Mouse (Mus musculus): Measurements from ENCODE around the gene Fbxw9. TPM values are rescaled to one million over a fixed set of nuclear protein-coding genes. Genes with fewer than 3 reads are reported as not detected.

Gene Fbxw9
- total RNA-seq, 2 experiments from 2014 or later, result 79.0 to 80.0 TPM

DNA sequence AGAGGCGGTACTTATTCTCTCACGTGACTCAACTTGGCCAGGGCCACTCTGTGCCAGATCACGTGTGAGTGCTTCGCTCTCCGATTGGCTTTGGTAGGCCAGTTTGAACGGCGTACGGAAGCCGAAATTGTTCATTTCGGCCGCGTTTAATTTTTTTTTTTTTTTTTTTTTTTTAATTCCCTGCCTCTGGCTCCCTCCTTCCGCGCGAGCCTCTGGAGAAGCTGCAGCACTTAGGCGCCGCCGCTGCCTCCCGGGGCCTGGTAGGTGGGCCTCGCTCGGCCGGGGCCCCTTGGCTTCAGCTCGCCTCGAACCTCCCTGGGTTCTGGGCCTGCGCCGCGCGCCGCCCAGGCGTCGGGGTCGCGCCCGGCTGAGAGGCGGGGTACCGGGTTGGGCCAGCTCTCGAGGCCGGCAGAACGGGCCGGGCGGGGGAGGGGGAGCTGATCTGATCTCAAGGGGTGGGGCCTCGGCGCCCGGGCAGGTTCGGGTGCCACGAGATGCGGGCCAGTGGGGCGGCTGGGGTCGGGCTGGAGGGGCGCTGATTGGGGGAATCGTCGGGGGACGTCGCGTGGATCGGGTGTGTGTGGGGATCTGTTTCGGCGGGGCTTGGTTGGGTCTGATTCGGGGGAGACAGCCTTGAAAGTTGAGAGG lies 23.0 kb upstream of the Fbxw9 start, which contains the start of gene Tnpo2:
Gene Tnpo2, plus strand, starts transcription at position 198 of the 648 bp plus-strand sequence.
- peak; percentile 92 for DNase-seq
- intact Hi-C loops (cut with DNase I), result no loop called here

DNA sequence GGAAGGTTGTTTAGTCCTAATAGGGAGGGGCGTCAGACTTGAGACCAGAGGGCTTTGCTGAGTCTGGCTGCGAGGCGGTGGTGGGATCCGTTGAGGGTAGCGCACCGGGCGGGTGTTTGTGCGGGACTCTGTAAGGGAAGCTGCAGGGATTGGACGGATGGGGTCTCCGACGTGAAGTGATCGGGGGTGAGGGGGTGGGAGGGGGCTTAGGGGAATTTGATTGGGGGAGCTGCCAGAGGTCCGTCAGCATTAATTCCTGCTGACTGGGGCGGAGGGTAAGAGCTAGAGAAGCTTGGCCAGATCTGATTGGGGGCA lies 22.5 kb upstream of the Fbxw9 start:
- DNase-seq, result peak; percentile 61
- intact Hi-C loops (cut with DNase I), result no loop called here

DNA sequence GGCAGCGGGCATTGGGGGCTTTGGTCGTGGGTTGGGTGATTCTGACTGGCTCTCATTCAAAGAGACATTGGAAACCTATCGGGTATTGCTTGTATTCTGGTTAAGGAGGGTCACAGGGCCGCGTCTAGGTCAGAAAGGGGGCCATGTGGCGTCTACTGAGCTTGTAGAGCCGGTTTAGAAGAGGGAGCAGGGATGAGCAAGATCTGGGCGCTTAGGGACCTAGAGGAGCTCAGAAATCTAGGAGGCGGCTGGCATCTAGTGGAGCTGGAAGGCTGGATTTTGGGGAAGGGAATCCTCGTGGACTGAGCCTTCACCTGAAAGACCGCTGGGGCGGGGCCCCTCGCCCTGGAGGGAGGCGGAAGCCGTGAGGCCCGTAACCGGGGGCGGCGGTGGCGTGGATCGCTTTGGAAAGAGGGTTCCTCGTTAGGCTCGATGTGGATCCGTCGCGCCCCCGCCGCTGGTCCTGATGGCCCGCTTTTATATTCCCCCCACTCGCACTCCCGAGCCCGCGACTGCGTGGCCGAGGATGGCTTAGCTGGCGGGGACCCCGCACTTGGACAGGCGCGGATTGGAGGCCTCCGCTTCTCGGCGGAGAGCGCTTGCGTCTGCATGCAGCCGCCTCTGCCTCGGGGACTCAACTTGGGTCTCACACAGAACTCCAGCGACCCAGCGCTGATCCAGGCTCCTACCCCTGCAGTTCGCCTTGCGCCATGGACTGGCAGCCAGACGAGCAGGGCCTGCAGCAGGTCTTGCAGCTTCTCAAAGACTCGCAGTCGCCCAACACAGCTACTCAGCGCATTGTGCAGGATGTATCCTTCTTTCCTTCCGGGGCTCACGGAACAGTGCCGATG lies 21.9 kb upstream of the Fbxw9 start:
- peak; percentile 37 for DNase-seq
- intact Hi-C loops (cut with DNase I), result no loop called here

DNA sequence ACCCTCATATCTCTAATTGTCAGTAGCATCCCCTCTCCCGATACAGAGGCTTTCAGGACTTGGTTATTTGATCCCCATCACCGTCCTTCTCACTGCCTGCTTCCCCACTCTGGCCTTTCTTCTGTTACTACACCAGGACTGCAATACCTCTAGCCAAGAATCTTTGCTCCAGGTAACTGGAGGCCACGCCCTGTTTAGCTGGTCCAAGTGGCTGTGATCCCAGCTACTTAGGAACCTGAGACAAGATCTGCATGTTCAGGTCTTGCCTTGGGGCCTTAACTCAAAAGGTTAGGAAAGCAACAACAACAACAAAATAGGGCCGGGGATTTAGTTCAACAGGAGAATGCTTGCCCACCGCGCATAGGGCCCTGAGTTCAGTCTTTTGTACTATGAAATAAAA lies 16.2 kb upstream of the Fbxw9 start:
- intact Hi-C loops (cut with DNase I), result no loop called here
- DNase-seq, result no peak

DNA sequence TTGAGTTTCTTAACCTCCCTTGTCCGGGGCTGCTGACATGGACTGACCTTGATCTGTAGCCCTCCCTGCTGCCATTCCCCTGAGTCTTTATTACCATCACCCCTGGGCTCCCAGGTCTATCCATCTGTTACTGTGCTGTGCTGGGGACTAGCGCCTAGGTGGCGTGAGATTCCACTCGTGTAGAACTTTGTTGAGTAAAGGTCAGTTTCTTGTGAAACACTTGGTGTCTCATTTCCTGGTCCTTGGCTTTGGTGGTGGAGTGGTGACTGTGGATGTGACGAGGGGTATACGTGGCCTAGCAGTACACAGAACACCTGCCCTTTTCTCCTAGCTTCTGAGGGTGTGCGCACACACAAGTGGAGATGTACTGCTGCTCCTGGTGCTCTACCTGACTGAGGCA lies 2.5 kb upstream of the Fbxw9 start:
- DNase-seq, result no peak
- intact Hi-C loops (cut with DNase I), result no loop called here

DNA sequence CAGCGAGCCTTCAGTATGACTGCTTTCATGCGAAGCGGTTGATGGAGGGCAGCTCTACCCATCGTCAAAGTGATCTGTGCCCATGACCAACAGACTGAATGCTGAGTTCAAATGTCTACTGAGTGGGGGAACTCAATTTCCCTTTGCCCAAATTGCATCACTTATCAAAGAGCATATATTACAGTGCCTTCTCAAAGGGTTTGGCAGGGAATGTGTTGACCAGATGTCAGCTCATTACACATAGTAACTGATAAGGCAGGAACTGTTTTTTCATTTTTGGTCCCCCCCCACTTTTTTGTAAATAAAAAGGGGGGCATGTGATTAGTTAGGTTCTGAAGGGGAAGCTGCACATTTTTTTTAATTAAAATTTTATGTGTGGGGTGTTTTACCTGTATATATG lies 2.7 kb downstream of the Fbxw9 start:
- no peak for DNase-seq
- intact Hi-C loops (cut with DNase I), result no loop called here

DNA sequence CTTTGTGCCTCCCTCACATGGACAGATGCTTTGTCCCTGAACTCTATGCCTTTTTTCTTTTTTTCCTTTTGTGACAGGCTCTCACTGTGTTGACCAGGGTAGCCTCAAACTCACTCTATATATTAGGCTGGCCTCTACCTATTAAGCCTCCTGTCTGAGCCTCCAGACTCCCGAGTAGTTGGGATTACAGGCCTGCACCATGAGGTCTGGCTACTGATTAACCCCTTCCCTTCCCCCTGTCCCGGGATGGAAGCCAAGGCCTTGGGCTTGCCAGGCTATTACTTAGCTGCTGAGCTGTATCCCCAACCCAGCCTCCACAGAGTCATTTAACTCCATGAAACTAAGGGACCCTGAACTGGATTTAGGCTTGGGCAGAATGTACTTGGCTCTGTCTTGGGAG lies 5.4 kb downstream of the Fbxw9 start:
- no peak for DNase-seq
- intact Hi-C loops (cut with DNase I), result no loop called here

DNA sequence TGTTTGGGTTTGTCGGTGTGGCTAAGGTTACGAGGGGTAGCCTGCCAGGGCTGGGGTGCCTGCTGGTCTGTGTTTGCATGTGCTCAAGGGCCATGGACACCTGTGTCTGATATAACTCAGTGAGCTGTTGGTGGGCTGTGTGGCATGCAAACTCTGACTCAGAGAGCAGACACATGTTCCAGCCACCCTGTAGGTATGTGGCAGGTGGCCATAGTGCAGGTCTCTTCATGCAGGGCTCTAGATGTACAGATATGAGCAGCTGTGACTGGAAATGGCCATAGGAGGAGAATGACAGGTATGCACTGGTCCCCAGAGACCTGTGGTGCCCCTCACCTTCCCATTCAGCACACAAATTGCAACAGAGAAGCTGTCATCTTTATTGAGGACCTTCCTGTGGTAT lies 7.3 kb downstream of the Fbxw9 start:
- DNase-seq, result no peak
- intact Hi-C loops (cut with DNase I), result no loop called here

DNA sequence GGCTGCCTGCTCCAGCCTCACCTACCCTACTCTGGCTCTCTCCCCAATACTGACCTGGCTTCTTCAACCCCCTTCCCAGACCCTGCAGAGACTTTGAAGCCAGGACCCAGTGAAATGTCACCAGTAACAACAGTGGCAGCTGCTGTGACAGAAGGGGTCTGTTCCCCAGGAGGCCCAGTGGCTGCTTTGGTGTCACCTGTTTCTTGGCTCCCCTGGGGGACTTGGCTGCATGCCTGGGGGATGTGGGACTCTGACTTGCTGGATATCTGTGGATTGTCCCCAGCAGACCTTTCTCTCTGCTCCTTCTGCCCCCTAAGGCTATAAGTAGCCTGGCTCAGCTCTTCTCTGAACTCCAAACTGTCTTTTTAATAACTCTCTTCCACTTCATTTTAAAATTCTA lies 8.1 kb downstream of the Fbxw9 start, which contains the start of gene Gm5741:
Gene Gm5741, minus strand, starts transcription at position 1 of the 400 bp plus-strand sequence.
- intact Hi-C loops (cut with DNase I), result no loop called here
- DNase-seq, result peak; percentile 56

DNA sequence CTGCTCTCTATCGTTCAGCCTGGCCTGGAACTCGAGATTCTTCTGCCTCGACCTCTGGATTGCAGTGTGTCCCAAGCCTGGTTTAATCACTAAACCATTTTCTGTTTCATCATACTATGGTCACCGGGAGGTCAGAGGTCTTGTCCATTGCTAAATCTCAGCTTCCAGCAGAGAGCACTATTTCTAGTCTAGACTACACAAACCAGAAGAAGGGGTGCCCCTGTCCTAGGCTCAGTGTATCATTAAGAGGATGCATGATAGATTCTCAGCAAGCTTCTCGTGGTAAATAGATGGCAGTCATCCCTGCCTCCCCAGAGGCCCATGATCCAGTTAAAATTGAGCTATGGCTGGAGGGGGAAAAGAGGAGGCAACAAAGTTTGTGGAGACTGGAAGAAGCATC lies 11.2 kb downstream of the Fbxw9 start:
- no peak for DNase-seq
- intact Hi-C loops (cut with DNase I), result no loop called here

DNA sequence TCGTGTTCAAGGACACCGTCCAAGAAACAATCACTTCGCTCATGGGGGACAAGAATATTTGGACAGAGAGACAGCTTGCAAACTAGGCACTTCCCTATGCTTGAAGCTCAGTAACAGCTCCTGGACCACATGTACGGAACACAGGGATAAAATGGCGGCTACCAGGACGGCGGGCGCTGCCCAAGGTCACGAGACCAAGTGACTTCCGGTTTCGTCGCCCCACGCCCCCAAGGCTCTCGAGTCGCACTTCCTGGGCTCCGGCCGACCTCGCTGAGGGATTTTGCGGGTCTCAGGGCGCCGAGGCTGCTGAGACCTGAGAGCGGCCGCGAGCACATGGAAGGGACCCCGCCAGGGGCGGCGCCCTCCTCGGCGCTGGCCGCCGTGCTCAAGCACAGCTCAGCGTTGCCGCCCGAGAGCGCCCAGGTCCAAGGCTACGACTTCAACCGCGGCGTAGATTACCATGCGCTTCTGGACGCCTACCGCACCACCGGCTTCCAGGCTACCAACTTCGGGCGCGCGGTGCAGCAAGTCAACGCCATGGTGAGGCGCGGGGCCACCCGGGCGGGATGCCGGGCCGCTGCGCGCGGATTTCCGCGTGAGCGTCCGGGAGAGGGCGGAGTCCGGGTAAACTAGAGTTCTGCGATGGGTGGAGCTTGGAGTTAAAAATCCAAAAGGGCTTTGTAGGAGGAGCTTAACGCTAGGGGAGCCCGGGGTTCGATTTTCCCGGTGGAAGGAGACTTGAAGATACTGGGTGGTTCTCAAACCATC lies 11.8 kb downstream of the Fbxw9 start, which contains the start of gene Dhps:
Gene Dhps, plus strand, starts transcription at position 244 of the 768 bp plus-strand sequence.
- intact Hi-C loops (cut with DNase I), result no loop called here
- peak; percentile 93 for DNase-seq

DNA sequence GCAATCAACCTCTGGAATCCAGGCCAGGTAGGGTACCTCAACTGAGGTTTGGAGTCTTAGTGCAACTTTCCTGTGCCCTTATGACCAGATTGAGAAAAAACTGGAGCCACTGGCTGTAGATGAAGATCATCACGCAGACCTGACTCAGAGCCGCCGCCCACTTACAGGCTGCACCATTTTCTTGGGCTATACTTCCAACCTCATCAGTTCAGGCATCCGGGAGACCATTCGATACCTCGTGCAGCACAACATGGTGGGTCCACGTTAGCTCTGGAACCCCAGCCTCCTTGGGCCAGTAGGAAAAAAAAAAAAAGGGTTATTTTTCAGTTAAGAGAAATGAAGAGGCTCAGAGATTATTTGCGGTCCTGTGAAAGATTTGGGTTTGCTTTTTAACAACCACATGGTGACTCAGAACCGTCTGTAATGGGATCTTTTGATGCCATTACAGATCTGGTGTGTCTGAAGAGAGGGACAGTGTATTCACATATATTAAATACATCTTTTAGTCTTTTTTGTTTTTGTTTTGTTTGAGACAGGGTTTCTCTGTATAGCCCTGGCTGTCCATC lies 12.6 kb downstream of the Fbxw9 start:
- intact Hi-C loops (cut with DNase I), result no loop called here

DNA sequence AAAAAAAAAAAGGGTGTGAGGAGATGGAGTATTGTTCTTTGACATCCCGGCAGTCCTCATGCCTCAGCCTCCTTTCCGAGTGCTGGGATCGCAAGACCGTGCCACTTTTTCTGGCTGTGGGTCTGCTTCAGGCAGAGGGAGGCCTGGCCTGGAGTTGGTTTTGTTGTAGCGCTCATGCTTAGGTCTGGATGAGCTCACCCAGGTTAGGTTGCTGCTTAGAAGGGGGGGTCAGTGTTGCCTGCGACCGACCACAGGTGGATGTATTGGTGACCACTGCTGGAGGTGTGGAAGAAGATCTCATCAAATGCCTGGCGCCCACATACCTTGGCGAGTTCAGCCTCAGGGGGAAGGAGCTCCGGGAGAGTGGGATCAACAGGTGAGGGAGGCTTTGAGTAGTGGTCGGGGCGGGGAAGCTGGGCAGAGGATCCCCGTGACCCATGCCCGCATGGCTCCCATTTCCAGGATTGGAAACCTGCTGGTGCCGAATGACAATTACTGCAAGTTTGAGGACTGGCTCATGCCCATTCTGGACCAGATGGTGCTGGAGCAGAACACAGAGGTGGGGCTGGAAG lies 13.3 kb downstream of the Fbxw9 start:
- DNase-seq, result no peak
- intact Hi-C loops (cut with DNase I), result no loop called here

More for the DNA sequence above, 12.6 kb downstream of the Fbxw9 start:
- DNase-seq, result no peak

DNA sequence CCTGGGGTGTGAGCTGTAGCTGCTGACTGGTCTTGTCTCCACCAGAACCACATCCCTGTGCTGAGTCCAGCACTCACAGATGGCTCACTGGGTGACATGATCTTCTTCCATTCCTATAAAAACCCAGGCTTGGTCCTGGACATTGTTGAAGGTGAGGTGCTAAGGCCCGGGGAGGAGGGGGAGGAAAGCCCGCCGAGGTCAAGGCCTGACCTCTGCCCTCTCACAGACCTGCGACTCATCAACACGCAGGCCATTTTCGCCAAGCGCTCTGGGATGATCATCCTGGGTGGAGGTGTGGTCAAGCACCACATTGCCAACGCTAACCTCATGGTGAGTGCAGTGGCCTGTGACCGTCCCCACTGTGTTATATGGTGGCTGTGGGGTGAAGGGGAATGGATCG lies 14.3 kb downstream of the Fbxw9 start:
- no peak for DNase-seq
- intact Hi-C loops (cut with DNase I), result no loop called here

DNA sequence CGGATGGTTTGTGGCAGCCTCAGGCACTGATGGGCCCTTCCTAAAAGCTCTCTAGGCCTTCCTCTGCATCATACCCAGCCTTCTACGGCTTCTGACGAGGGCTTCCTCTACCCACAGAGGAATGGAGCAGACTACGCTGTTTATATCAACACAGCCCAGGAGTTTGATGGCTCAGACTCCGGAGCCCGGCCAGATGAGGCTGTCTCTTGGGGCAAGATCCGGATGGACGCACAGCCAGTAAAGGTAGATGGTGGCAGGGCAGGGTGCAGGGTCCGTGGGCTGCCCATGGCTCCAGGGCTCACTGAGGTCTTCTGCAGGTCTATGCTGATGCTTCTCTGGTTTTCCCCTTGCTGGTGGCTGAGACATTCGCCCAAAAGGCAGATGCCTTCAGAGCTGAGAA lies 14.8 kb downstream of the Fbxw9 start:
- intact Hi-C loops (cut with DNase I), result no loop called here
- DNase-seq, result no peak

DNA sequence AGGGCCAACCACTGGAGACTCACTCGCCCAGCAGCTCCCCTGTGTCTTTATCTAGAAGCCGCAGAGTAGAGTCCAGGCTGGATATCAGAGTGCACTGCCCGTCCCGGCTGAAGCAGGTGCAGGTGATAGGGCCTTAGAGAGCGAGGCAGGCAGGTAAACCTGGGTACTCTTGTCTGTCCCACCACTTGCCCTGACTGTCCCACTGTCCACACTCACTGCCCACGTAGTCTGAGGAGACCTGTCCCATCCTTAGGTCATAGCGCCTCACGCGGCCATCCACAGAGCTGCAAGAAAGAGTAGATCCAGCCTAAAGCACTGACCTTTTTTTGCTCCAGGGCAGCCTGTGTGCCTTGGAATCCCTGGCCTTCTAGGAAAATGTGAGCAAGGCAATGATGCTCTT lies 16.1 kb downstream of the Fbxw9 start:
- intact Hi-C loops (cut with DNase I), result no loop called here
- DNase-seq, result peak; percentile 57

DNA sequence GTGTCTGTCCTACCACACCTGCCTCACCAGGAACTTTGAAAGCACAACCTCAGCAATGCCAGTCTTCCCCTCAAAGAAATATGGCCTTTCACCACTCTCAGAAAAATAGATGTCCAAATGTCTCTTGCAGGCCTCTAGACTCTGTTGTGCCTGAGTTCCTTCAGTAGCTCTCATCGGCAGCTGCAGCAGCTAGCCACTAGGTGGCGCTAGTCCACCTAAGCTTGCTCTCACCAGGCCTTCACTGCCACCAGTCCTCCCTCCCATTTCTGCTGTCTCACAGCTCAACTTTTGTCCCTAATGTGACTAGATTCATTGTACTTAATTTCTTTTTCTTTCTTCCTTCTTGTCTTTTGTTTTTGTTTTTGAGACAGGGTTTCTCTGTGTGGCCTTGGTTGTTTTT lies 17.1 kb downstream of the Fbxw9 start:
- DNase-seq, result peak; percentile 80
- intact Hi-C loops (cut with DNase I), result no loop called here

DNA sequence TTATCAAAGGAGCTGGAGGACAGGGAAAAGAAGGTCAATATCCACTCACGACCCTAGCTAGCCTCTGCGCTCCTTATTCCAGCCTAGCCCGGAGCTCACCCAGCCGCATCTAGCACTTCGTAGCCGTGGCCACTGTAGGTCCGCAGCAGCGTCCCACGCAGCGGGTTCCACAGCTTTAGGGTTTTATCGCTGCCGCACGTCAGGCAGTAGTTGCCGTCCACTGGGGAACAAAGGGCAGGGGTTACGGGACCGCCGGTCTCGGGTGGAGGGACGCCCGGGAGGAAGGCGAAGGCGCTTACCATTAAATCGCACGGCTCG lies 20.3 kb downstream of the Fbxw9 start:
- DNase-seq, result no peak
- intact Hi-C loops (cut with DNase I), result loop anchor here (5.0 kb wide), 1 partner anchor 92 kb away; no protein-coding TSS in a partner anchor

DNA sequence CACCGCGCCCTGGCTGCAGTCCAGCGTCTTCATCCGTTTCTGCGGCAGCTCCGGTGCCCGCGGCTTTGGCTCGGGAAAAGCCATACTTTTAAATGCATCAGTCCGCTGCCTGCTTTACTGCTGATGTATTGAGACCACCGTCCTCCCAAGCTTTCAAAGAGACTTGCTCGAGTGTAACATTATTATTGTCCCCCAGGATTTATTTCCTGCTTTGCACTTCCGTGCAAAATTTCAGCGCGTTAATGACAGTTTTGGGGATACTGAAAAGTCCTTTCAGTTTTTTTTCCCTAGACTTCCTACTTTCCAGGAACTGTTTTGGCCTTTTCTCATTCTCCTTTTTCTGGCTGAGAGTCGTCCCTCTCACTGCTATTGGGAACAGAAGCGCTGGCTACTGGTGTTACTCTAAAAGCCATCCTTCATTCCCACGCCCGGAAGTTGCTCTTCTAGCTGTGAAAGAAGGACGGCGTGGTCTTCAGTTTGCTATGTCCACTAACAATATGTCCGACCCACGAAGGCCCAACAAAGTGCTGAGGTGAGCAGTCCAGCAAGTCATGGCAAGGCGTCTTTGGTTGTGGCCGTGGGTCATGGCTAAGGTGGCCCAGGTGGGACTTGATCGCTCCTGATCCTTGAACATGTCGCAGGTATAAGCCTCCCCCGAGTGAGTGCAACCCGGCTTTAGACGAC lies 20.8 kb downstream of the Fbxw9 start, which contains the start of gene Wdr83os:
Gene Wdr83os, plus strand, starts transcription at position 209 of the 684 bp plus-strand sequence.
- peak; percentile 47 for DNase-seq

DNA sequence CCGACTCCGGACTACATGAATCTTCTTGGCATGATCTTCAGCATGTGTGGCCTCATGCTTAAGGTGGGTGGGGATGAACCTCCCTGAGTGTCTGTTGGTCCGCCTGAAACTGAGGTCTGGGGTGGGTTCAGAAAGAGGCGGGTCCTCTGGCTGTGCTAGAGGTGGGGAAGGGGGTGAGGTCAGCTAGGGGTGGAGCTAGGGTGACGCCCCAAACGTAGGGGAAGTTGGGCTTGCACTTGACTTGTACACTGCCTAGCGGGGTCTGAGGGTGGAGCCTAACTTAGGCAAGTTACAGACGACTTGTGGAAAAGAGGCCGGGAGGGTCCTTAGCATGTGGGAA lies 21.3 kb downstream of the Fbxw9 start, which contains the start of gene Wdr83:
Gene Wdr83, minus strand, starts transcription at position 91 of the 340 bp plus-strand sequence.
- DNase-seq, result peak; percentile 32
- intact Hi-C loops (cut with DNase I), result loop anchor here (5.0 kb wide), 1 partner anchor 91 kb away; no protein-coding TSS in a partner anchor

More for the DNA sequence above, 20.8 kb downstream of the Fbxw9 start, which contains the start of gene Wdr83os:
- intact Hi-C loops (cut with DNase I), result loop anchor here (5.0 kb wide), 1 partner anchor 92 kb away; no protein-coding TSS in a partner anchor
